Mouse (Mus musculus) forebrain, embryonic 15.5 days (tissue): ENCODE measurements around the gene Glra1. TPM values are rescaled to one million over a fixed set of nuclear protein-coding genes. Genes with fewer than 3 reads are reported as not detected.
A peak's percentile ranks its signal among the peaks of the same experiment; 100 is the strongest.

Experiments used
- ATAC-seq: fragments of 200-750 bp; cut with Nextera tagmentation; replicated peaks from 2 replicates; pipeline ENCODE4 v1.8.0; 2017; ENCODE audit warnings: mild to moderate bottlenecking, moderate TSS enrichment, moderate library complexity
- H3K27ac ChIP-seq: fragments of 300-500 bp; sonication (generic); replicated peaks from 2 replicates; pipeline ENCODE4 v1.5.1; 2015; ENCODE audit warnings: mild to moderate bottlenecking, inconsistent platforms
- H3K27me3 ChIP-seq: fragments of 300-500 bp; sonication (generic); 2 replicates; pipeline ENCODE4 v1.6.1; 2015; ENCODE audit warnings: inconsistent platforms
- H3K36me3 ChIP-seq: fragments of 300-500 bp; sonication (generic); 2 replicates; pipeline ENCODE4 v1.6.1; 2015; ENCODE audit warnings: mild to moderate bottlenecking, inconsistent platforms
- H3K4me1 ChIP-seq: fragments of 300-500 bp; sonication (generic); 2 replicates; pipeline ENCODE4 v1.6.1; 2015; ENCODE audit warnings: inconsistent platforms
- H3K4me2 ChIP-seq: fragments of 300-500 bp; sonication (generic); replicated peaks from 2 replicates; pipeline ENCODE4 v1.6.1; 2015; ENCODE audit warnings: mild to moderate bottlenecking, inconsistent platforms
- H3K4me3 ChIP-seq: fragments of 300-500 bp; sonication (generic); 2 replicates; pipeline ENCODE4 v1.5.1; 2015; ENCODE audit warnings: mild to moderate bottlenecking, inconsistent platforms
- H3K9ac ChIP-seq: fragments of 300-500 bp; sonication (generic); replicated peaks from 2 replicates; pipeline ENCODE4 v1.6.1; 2015; ENCODE audit warnings: mild to moderate bottlenecking, inconsistent platforms
- H3K9me3 ChIP-seq: fragments of 300-500 bp; sonication (generic); 2 replicates; pipeline ENCODE4 v1.6.1; 2016; ENCODE audit warnings: inconsistent platforms
- WGBS: fragments of 180-500 bp; shearing (Covaris S2); methylation state at CpG from one replicate; pipeline ENCODE4 v1.1.7; 2015; ENCODE audit warnings: mixed read lengths; 5-methylcytosine and 5-hydroxymethylcytosine counted together
- polyA plus RNA-seq: library from polyadenylated mRNA; unstranded; fragments of >200 nt; fragmentation: Nextera tagmentation; extraction: Ambion mirVana; gene quantifications from 2 replicates; pipeline ENCODE4 v1.2.1, GENCODE M21; 2015

Gene Glra1
- polyA plus RNA-seq, 1 experiment from 2014 or later, result not detected

- H3K4me2 ChIP-seq, result no peak overlapping the region
- no peak overlapping the region for H3K9ac ChIP-seq
- ATAC-seq, result no peak
- no peaks in the 10 kb centered on the region for H3K4me1 ChIP-seq
- H3K4me3 ChIP-seq, result no peak overlapping the region
- no peaks in the 10 kb centered on the region for H3K27me3 ChIP-seq
- WGBS, result 93% methylated on average over 2 of the region's 2 CpGs
- H3K9me3 ChIP-seq, result no peaks in the 10 kb centered on the region
- no peak overlapping the region for H3K27ac ChIP-seq
- H3K36me3 ChIP-seq, result no peaks in the 10 kb centered on the region
These were observed 33.6 kb downstream of the Glra1 start for GRCm38 (mm10) chr11:55574397-55574796.

GRCm38 (mm10) chr11:55571144-55571543 lies 36.9 kb downstream of the Glra1 start:
- Histone ChIP-seq H3K27ac (no peak overlapping the region), H3K9me3 (no peaks in the 10 kb centered on the region), H3K36me3 (no peaks in the 10 kb centered on the region), H3K27me3 (no peaks in the 10 kb centered on the region), H3K9ac (no peak overlapping the region), H3K4me2 (no peak overlapping the region), H3K4me3 (no peak overlapping the region), H3K4me1 (no peaks in the 10 kb centered on the region)
- WGBS, result 13% methylated on average over 2 of the region's 2 CpGs
- ATAC-seq, result no peak

- no peak overlapping the region for H3K4me2 ChIP-seq
- no peaks in the 10 kb centered on the region for H3K4me1 ChIP-seq
- no peak overlapping the region for H3K9ac ChIP-seq
- ATAC-seq, result no peak
- no peaks in the 10 kb centered on the region for H3K36me3 ChIP-seq
- no peaks in the 10 kb centered on the region for H3K9me3 ChIP-seq
- H3K27ac ChIP-seq, result no peak overlapping the region
- no peak overlapping the region for H3K4me3 ChIP-seq
- WGBS, result 71% methylated on average over 9 of the region's 9 CpGs
- H3K27me3 ChIP-seq, result no peaks in the 10 kb centered on the region
These were observed 41.5 kb downstream of the Glra1 start for GRCm38 (mm10) chr11:55566309-55567099.

GRCm38 (mm10) chr11:55545690-55546089 lies 62.3 kb downstream of the Glra1 start:
- H3K27me3 ChIP-seq, result no peaks in the 10 kb centered on the region
- no peak overlapping the region for H3K4me3 ChIP-seq
- no peaks in the 10 kb centered on the region for H3K9me3 ChIP-seq
- WGBS, result 75% methylated on average over 1 of the region's 1 CpGs
- H3K36me3 ChIP-seq, result no peaks in the 10 kb centered on the region
- H3K9ac ChIP-seq, result no peak overlapping the region
- no peak for ATAC-seq
- H3K4me1 ChIP-seq, result no peaks in the 10 kb centered on the region
- H3K27ac ChIP-seq, result no peak overlapping the region
- H3K4me2 ChIP-seq, result no peak overlapping the region

GRCm38 (mm10) chr11:55542671-55543070 lies 65.3 kb downstream of the Glra1 start:
- H3K9me3 ChIP-seq, result no peaks in the 10 kb centered on the region
- no peak overlapping the region for H3K27ac ChIP-seq
- no peaks in the 10 kb centered on the region for H3K27me3 ChIP-seq
- no peak overlapping the region for H3K9ac ChIP-seq
- no peaks in the 10 kb centered on the region for H3K4me1 ChIP-seq
- no peaks in the 10 kb centered on the region for H3K36me3 ChIP-seq
- no peak for ATAC-seq
- no peak overlapping the region for H3K4me2 ChIP-seq
- H3K4me3 ChIP-seq, result no peak overlapping the region
- WGBS, result 78% methylated on average over 4 of the region's 4 CpGs

- Histone ChIP-seq H3K4me1 (no peaks in the 10 kb centered on the region), H3K9ac (no peak overlapping the region), H3K4me3 (no peak overlapping the region), H3K27ac (no peak overlapping the region), H3K9me3 (no peaks in the 10 kb centered on the region), H3K36me3 (no peaks in the 10 kb centered on the region), H3K27me3 (no peaks in the 10 kb centered on the region), H3K4me2 (no peak overlapping the region)
- WGBS, result 65% methylated on average over 7 of the region's 7 CpGs
- no peak for ATAC-seq
These were observed 65.9 kb downstream of the Glra1 start for GRCm38 (mm10) chr11:55542128-55542527.

- Histone ChIP-seq H3K27me3 (no peaks in the 10 kb centered on the region), H3K36me3 (no peaks in the 10 kb centered on the region), H3K9me3 (no peaks in the 10 kb centered on the region), H3K27ac (no peak overlapping the region), H3K9ac (no peak overlapping the region), H3K4me3 (no peak overlapping the region), H3K4me1 (peaks cover 13% of the 10 kb centered on the region), H3K4me2 (no peak overlapping the region)
- ATAC-seq, result no peak
- 51% methylated on average over 2 of the region's 2 CpGs for WGBS
These were observed 73.2 kb downstream of the Glra1 start for GRCm38 (mm10) chr11:55534766-55535165.

- ATAC-seq, result peak; percentile 78
- no peak overlapping the region for H3K4me3 ChIP-seq
- H3K9me3 ChIP-seq, result no peaks in the 10 kb centered on the region
- no peaks in the 10 kb centered on the region for H3K36me3 ChIP-seq
- H3K4me1 ChIP-seq, result peaks cover 13% of the 10 kb centered on the region
- no peak overlapping the region for H3K9ac ChIP-seq
- H3K4me2 ChIP-seq, result no peak overlapping the region
- peak overlapping the region; percentile 33; the same call in 1 of the 2 replicates for H3K27ac ChIP-seq
- 25% methylated on average over 5 of the region's 5 CpGs for WGBS
- H3K27me3 ChIP-seq, result no peaks in the 10 kb centered on the region
These were observed 74.6 kb downstream of the Glra1 start for GRCm38 (mm10) chr11:55533378-55533777.

GRCm38 (mm10) chr11:55530741-55531140 lies 77.3 kb downstream of the Glra1 start:
- ATAC-seq, result no peak
- Histone ChIP-seq H3K27ac (no peak overlapping the region), H3K27me3 (no peaks in the 10 kb centered on the region), H3K36me3 (no peaks in the 10 kb centered on the region), H3K4me1 (peaks cover 13% of the 10 kb centered on the region), H3K4me2 (no peak overlapping the region), H3K9me3 (no peaks in the 10 kb centered on the region), H3K4me3 (no peak overlapping the region), H3K9ac (no peak overlapping the region)
- 88% methylated on average over 7 of the region's 7 CpGs for WGBS

- no peak overlapping the region; the same call in 1 of the 2 replicates for H3K4me2 ChIP-seq
- peaks cover 3% of the 10 kb centered on the region; the same call in 1 of the 2 replicates for H3K4me1 ChIP-seq
- 5% methylated on average over 9 of the region's 9 CpGs for WGBS
- no peaks in the 10 kb centered on the region for H3K36me3 ChIP-seq
- no peaks in the 10 kb centered on the region for H3K9me3 ChIP-seq
- ATAC-seq, result peak; percentile 85
- no peak overlapping the region for H3K4me3 ChIP-seq
- H3K27ac ChIP-seq, result no peak overlapping the region
- H3K27me3 ChIP-seq, result no peaks in the 10 kb centered on the region
- H3K9ac ChIP-seq, result no peak overlapping the region
These were observed 89.0 kb downstream of the Glra1 start for GRCm38 (mm10) chr11:55518806-55519674.

- Histone ChIP-seq H3K9ac (no peak overlapping the region), H3K27ac (no peak overlapping the region), H3K4me3 (no peak overlapping the region), H3K4me1 (peaks cover 3% of the 10 kb centered on the region; the same call in 1 of the 2 replicates), H3K4me2 (no peak overlapping the region), H3K27me3 (no peaks in the 10 kb centered on the region), H3K9me3 (no peaks in the 10 kb centered on the region), H3K36me3 (no peaks in the 10 kb centered on the region)
- no peak for ATAC-seq
- WGBS, result 66% methylated on average over 5 of the region's 5 CpGs
These were observed 90.3 kb downstream of the Glra1 start for GRCm38 (mm10) chr11:55517666-55518065.

- WGBS, result 52% methylated on average over 5 of the region's 5 CpGs
- no peak overlapping the region for H3K4me3 ChIP-seq
- H3K36me3 ChIP-seq, result no peaks in the 10 kb centered on the region
- H3K4me2 ChIP-seq, result no peak overlapping the region
- H3K27me3 ChIP-seq, result no peaks in the 10 kb centered on the region
- H3K9me3 ChIP-seq, result no peaks in the 10 kb centered on the region
- ATAC-seq, result no peak
- H3K27ac ChIP-seq, result no peak overlapping the region
- H3K4me1 ChIP-seq, result no peaks in the 10 kb centered on the region
- no peak overlapping the region for H3K9ac ChIP-seq
These were observed 96.6 kb downstream of the Glra1 start for GRCm38 (mm10) chr11:55511374-55511773.
